Mouse (Mus musculus): Measurements from ENCODE around the gene Amfr. TPM values are rescaled to one million over a fixed set of nuclear protein-coding genes. Genes with fewer than 3 reads are reported as not detected.
A peak's percentile ranks its signal among the peaks of the same experiment; 100 is the strongest.

The Amfr gene
- polyA plus RNA-seq, 1 experiment = 5.4 TPM

GRCm38 (mm10) chr8:94029701-94030100, 17.1 kb upstream of the Amfr start:
- H3K36me3 ChIP-seq (ENCODE audit: control insufficient read depth) = peaks cover 93% of the 10 kb centered on the region
- H3K4me1 ChIP-seq (ENCODE audit: control insufficient read depth) = peaks cover 23% of the 10 kb centered on the region
- no peaks in the 10 kb centered on the region for H3K9me3 ChIP-seq (ENCODE audit: control insufficient read depth, low read length)
- no peak overlapping the region for H3K4me3 ChIP-seq (replicated peaks)
- H3K27me3 ChIP-seq (ENCODE audit: control insufficient read depth) = no peaks in the 10 kb centered on the region
- no peak for TF ChIP-seq GATA1 (IDR thresholded peaks at IDR 0.05; ENCODE audit: low read length)
- no peak for TF ChIP-seq TAL1 (IDR thresholded peaks at IDR 0.05; ENCODE audit: low read length)

- peaks cover 97% of the 10 kb centered on the region for H3K36me3 ChIP-seq (ENCODE audit: control insufficient read depth)
- TF ChIP-seq TAL1 (IDR thresholded peaks at IDR 0.05; ENCODE audit: low read length) = no peak
- no peak for TF ChIP-seq GATA1 (IDR thresholded peaks at IDR 0.05; ENCODE audit: low read length)
- H3K4me3 ChIP-seq (replicated peaks) = no peak overlapping the region
- no peaks in the 10 kb centered on the region for H3K4me1 ChIP-seq (ENCODE audit: control insufficient read depth)
- no peaks in the 10 kb centered on the region for H3K9me3 ChIP-seq (ENCODE audit: control insufficient read depth, low read length)
- no peaks in the 10 kb centered on the region for H3K27me3 ChIP-seq (ENCODE audit: control insufficient read depth)
These were observed 11.3 kb upstream of the Amfr start for GRCm38 (mm10) chr8:94023916-94024315.

- H3K9me3 ChIP-seq (ENCODE audit: control insufficient read depth, low read length) = no peaks in the 10 kb centered on the region
- peaks cover 46% of the 10 kb centered on the region for H3K36me3 ChIP-seq (ENCODE audit: control insufficient read depth)
- peaks cover 55% of the 10 kb centered on the region for H3K4me1 ChIP-seq (ENCODE audit: control insufficient read depth)
- no peaks in the 10 kb centered on the region for H3K27me3 ChIP-seq (ENCODE audit: control insufficient read depth)
- TF ChIP-seq GATA1 (IDR thresholded peaks at IDR 0.05; ENCODE audit: low read length) (no peak), TAL1 (IDR thresholded peaks at IDR 0.05; ENCODE audit: low read length) (no peak)
- peak overlapping the region; percentile 97 for H3K4me3 ChIP-seq (replicated peaks)
These were observed 477 bp upstream of the Amfr start for GRCm38 (mm10) chr8:94013026-94013612.

GRCm38 (mm10) chr8:94011076-94012012, 1.3 kb downstream of the Amfr start:
- no peaks in the 10 kb centered on the region for H3K9me3 ChIP-seq (ENCODE audit: control insufficient read depth, low read length)
- TF ChIP-seq TAL1 (IDR thresholded peaks at IDR 0.05; ENCODE audit: low read length) (peak; percentile 34; the same call in 1 of the 3 replicates), GATA1 (IDR thresholded peaks at IDR 0.05; ENCODE audit: low read length) (peak; percentile 60; the same call in 1 of the 2 replicates)
- peaks cover 56% of the 10 kb centered on the region for H3K4me1 ChIP-seq (ENCODE audit: control insufficient read depth)
- peaks cover 51% of the 10 kb centered on the region for H3K36me3 ChIP-seq (ENCODE audit: control insufficient read depth)
- no peaks in the 10 kb centered on the region for H3K27me3 ChIP-seq (ENCODE audit: control insufficient read depth)
- peak overlapping the region; percentile 97 for H3K4me3 ChIP-seq (replicated peaks)

GRCm38 (mm10) chr8:94010101-94010705, 2.4 kb downstream of the Amfr start:
- H3K36me3 ChIP-seq (ENCODE audit: control insufficient read depth) = peaks cover 59% of the 10 kb centered on the region
- no peak for TF ChIP-seq TAL1 (IDR thresholded peaks at IDR 0.05; ENCODE audit: low read length)
- no peak for TF ChIP-seq GATA1 (IDR thresholded peaks at IDR 0.05; ENCODE audit: low read length)
- H3K4me3 ChIP-seq (replicated peaks) = peak overlapping the region; percentile 97
- peaks cover 56% of the 10 kb centered on the region for H3K4me1 ChIP-seq (ENCODE audit: control insufficient read depth)
- no peaks in the 10 kb centered on the region for H3K9me3 ChIP-seq (ENCODE audit: control insufficient read depth, low read length)
- no peaks in the 10 kb centered on the region for H3K27me3 ChIP-seq (ENCODE audit: control insufficient read depth)

- Histone ChIP-seq H3K4me1 (ENCODE audit: control insufficient read depth) (peaks cover 49% of the 10 kb centered on the region), H3K27me3 (ENCODE audit: control insufficient read depth) (no peaks in the 10 kb centered on the region), H3K9me3 (ENCODE audit: control insufficient read depth, low read length) (no peaks in the 10 kb centered on the region), H3K4me3 (replicated peaks) (peak overlapping the region; percentile 97), H3K36me3 (ENCODE audit: control insufficient read depth) (peaks cover 59% of the 10 kb centered on the region)
- TF ChIP-seq TAL1 (IDR thresholded peaks at IDR 0.05; ENCODE audit: low read length) (no peak), GATA1 (IDR thresholded peaks at IDR 0.05; ENCODE audit: low read length) (no peak)
These were observed 3.3 kb downstream of the Amfr start for GRCm38 (mm10) chr8:94009243-94009845.

GRCm38 (mm10) chr8:94004139-94004538, 8.5 kb downstream of the Amfr start:
- peaks cover 8% of the 10 kb centered on the region for H3K4me1 ChIP-seq (ENCODE audit: control insufficient read depth)
- H3K36me3 ChIP-seq (ENCODE audit: control insufficient read depth) = peaks cover 89% of the 10 kb centered on the region
- no peaks in the 10 kb centered on the region for H3K27me3 ChIP-seq (ENCODE audit: control insufficient read depth)
- no peaks in the 10 kb centered on the region for H3K9me3 ChIP-seq (ENCODE audit: control insufficient read depth, low read length)
- H3K4me3 ChIP-seq (replicated peaks) = no peak overlapping the region
- TF ChIP-seq GATA1 (IDR thresholded peaks at IDR 0.05; ENCODE audit: low read length) = no peak

- TF ChIP-seq TAL1 (IDR thresholded peaks at IDR 0.05; ENCODE audit: low read length) = no peak
- TF ChIP-seq GATA1 (IDR thresholded peaks at IDR 0.05; ENCODE audit: low read length) = no peak
- no peaks in the 10 kb centered on the region for H3K4me1 ChIP-seq (ENCODE audit: control insufficient read depth)
- H3K9me3 ChIP-seq (ENCODE audit: control insufficient read depth, low read length) = no peaks in the 10 kb centered on the region
- no peaks in the 10 kb centered on the region for H3K27me3 ChIP-seq (ENCODE audit: control insufficient read depth)
- peaks cover 81% of the 10 kb centered on the region for H3K36me3 ChIP-seq (ENCODE audit: control insufficient read depth)
- no peak overlapping the region for H3K4me3 ChIP-seq (replicated peaks)
These were observed 13.7 kb downstream of the Amfr start for GRCm38 (mm10) chr8:93998961-93999360.
